ENCODE assay signal across 22 mouse cellular contexts in genomic region chr15:78859714-78860113, GRCm38 (mm10). TPM values are rescaled to one million over a fixed set of nuclear protein-coding genes. Genes with fewer than 3 reads are reported as not detected.
A peak's percentile ranks its signal among the peaks of the same experiment; 100 is the strongest.
DNase-seq lines count a peak whose midpoint lies in the region; ATAC-seq and TF ChIP-seq lines count a peak whose summit lies in the region.
"Had no signal": no experiment of that assay in that cellular context is flagged by ENCODE, and none has a peak within 500 bp of the region (broad histone marks: within the 10 kb centered on the region; RNA-seq: fewer than 3 reads in every experiment).

No protein-coding gene starts in this region.

- no peak overlapping the region for H3K4me2 ChIP-seq in kidney, postnatal 0 days (ENCODE audit: low read length)
- H3K4me2 ChIP-seq in kidney, embryonic 15.5 days, result no peak overlapping the region
- H3K4me2 ChIP-seq in intestine, embryonic 15.5 days (replicated peaks), result no peak overlapping the region; the same call in 1 of the 2 replicates
- H3K4me2 ChIP-seq in midbrain, embryonic 15.5 days, result no peak overlapping the region
- no peak overlapping the region for H3K4me2 ChIP-seq in forebrain, embryonic 12.5 days
- H3K4me2 ChIP-seq: embryonic facial prominence, embryonic 13.5 days; heart, embryonic 12.5 days; midbrain, embryonic 11.5 days had no signal

- no peak overlapping the region for H3K27ac ChIP-seq in kidney, postnatal 0 days
- no peak overlapping the region for H3K27ac ChIP-seq in kidney, embryonic 15.5 days
- peak overlapping the region; percentile 75; the same call in 1 of the 2 replicates for H3K27ac ChIP-seq in intestine, embryonic 15.5 days
- no peak overlapping the region for H3K27ac ChIP-seq in midbrain, embryonic 15.5 days
- no peak overlapping the region for H3K27ac ChIP-seq in forebrain, embryonic 12.5 days
- H3K27ac ChIP-seq: embryonic facial prominence, embryonic 13.5 days had no signal

- H3K36me3 ChIP-seq in kidney, postnatal 0 days (ENCODE audit: insufficient read depth, low read length), result no peaks in the 10 kb centered on the region
- no peaks in the 10 kb centered on the region for H3K36me3 ChIP-seq in kidney, embryonic 15.5 days
- no peaks in the 10 kb centered on the region for H3K36me3 ChIP-seq in intestine, embryonic 15.5 days
- H3K36me3 ChIP-seq in midbrain, embryonic 15.5 days (replicated peaks), result no peaks in the 10 kb centered on the region
- H3K36me3 ChIP-seq in forebrain, embryonic 12.5 days (replicated peaks), result no peaks in the 10 kb centered on the region
- H3K36me3 ChIP-seq: embryonic facial prominence, embryonic 13.5 days; G1E; heart, embryonic 12.5 days had no signal

- no peaks in the 10 kb centered on the region for H3K9me3 ChIP-seq in kidney, postnatal 0 days (replicated peaks; ENCODE audit: low read length)
- H3K9me3 ChIP-seq in kidney, embryonic 15.5 days (replicated peaks), result no peaks in the 10 kb centered on the region
- no peaks in the 10 kb centered on the region for H3K9me3 ChIP-seq in intestine, embryonic 15.5 days
- H3K9me3 ChIP-seq in midbrain, embryonic 15.5 days, result no peaks in the 10 kb centered on the region
- H3K9me3 ChIP-seq in forebrain, embryonic 12.5 days, result no peaks in the 10 kb centered on the region
- H3K9me3 ChIP-seq: embryonic facial prominence, embryonic 13.5 days; G1E; heart, embryonic 12.5 days had no signal

- H3K9ac ChIP-seq in kidney, postnatal 0 days (ENCODE audit: low read depth, low read length), result 0 out of 2 replicates have a peak overlapping the region, but pooled peaks have one; percentile 2
- no peak overlapping the region for H3K9ac ChIP-seq in kidney, embryonic 15.5 days
- H3K9ac ChIP-seq in intestine, embryonic 15.5 days, result no peak overlapping the region
- no peak overlapping the region for H3K9ac ChIP-seq in midbrain, embryonic 15.5 days
- H3K9ac ChIP-seq in forebrain, embryonic 12.5 days, result no peak overlapping the region
- H3K9ac ChIP-seq: embryonic facial prominence, embryonic 13.5 days; heart, embryonic 12.5 days had no signal

- no peak overlapping the region for H3K4me3 ChIP-seq in kidney, postnatal 0 days (replicated peaks; ENCODE audit: low read depth, low read length)
- no peak overlapping the region for H3K4me3 ChIP-seq in kidney, embryonic 15.5 days (replicated peaks)
- no peak overlapping the region for H3K4me3 ChIP-seq in intestine, embryonic 15.5 days (replicated peaks)
- H3K4me3 ChIP-seq in midbrain, embryonic 15.5 days, result no peak overlapping the region
- H3K4me3 ChIP-seq in forebrain, embryonic 12.5 days (replicated peaks), result no peak overlapping the region
- H3K4me3 ChIP-seq: embryonic facial prominence, embryonic 13.5 days; heart, embryonic 12.5 days had no signal

- no peak for DNase-seq in kidney, postnatal 0 days (ENCODE audit: low spot score)
- DNase-seq: adrenal gland, postnatal 25 days; B cell, adult 2 months; gastrocnemius, postnatal 14 days; kidney, adult 9 months; layer of hippocampus, adult 9-11 months had no signal

- peaks cover 10% of the 10 kb centered on the region for H3K4me1 ChIP-seq in kidney, postnatal 0 days (replicated peaks; ENCODE audit: insufficient read depth, low read length)
- H3K4me1 ChIP-seq in kidney, embryonic 15.5 days, result peaks cover 18% of the 10 kb centered on the region
- peaks cover 33% of the 10 kb centered on the region for H3K4me1 ChIP-seq in intestine, embryonic 15.5 days (replicated peaks)
- H3K4me1 ChIP-seq in midbrain, embryonic 15.5 days, result no peaks in the 10 kb centered on the region
- no peaks in the 10 kb centered on the region for H3K4me1 ChIP-seq in forebrain, embryonic 12.5 days

- no peak for TF ChIP-seq CTCF in kidney, postnatal 0 days (IDR thresholded peaks at IDR 0.05; ENCODE audit: low read depth)

- H3K27me3 ChIP-seq in kidney, postnatal 0 days (ENCODE audit: insufficient read depth, low read length), result no peaks in the 10 kb centered on the region
- H3K27me3 ChIP-seq in kidney, embryonic 15.5 days, result no peaks in the 10 kb centered on the region
- no peaks in the 10 kb centered on the region for H3K27me3 ChIP-seq in intestine, embryonic 15.5 days (replicated peaks)
- no peaks in the 10 kb centered on the region for H3K27me3 ChIP-seq in midbrain, embryonic 15.5 days (replicated peaks)
- 0 out of 2 replicates have a peak, but pooled peaks cover 4% of the 10 kb centered on the region for H3K27me3 ChIP-seq in forebrain, embryonic 12.5 days
- H3K27me3 ChIP-seq: embryonic facial prominence, embryonic 13.5 days had no signal

- 63% methylated on average over 6 of the region's 6 CpGs for WGBS in kidney, postnatal 0 days
- WGBS in kidney, embryonic 15.5 days, result 69% methylated on average over 6 of the region's 6 CpGs
- 46% methylated on average over 6 of the region's 6 CpGs for WGBS in intestine, embryonic 15.5 days
- WGBS in midbrain, embryonic 15.5 days, result 78% methylated on average over 6 of the region's 6 CpGs
- 89% methylated on average over 6 of the region's 6 CpGs for WGBS in forebrain, embryonic 12.5 days

- no peak for ATAC-seq in kidney, postnatal 0 days (replicated peaks; ENCODE audit: low FRiP score, low read depth)
- no peak for ATAC-seq in kidney, embryonic 15.5 days (replicated peaks; ENCODE audit: low FRiP score)
- peak; percentile 62 for ATAC-seq in CD4-positive, CD25-positive, alpha-beta regulatory T cell, adult 4 months
- peak; percentile 50 for ATAC-seq in intestine, embryonic 15.5 days
- ATAC-seq in monocyte, adult 5-6 weeks (replicated peaks; ENCODE audit: insufficient number of reproducible peaks, low FRiP score, low TSS enrichment, poor library complexity, severe bottlenecking), result peak; percentile 32; the same call in 1 of the 2 replicates
- ATAC-seq in midbrain, embryonic 15.5 days (replicated peaks), result no peak
- no peak for ATAC-seq in frontal cortex, adult (ENCODE audit: low TSS enrichment)
- no peak for ATAC-seq in forebrain, embryonic 12.5 days (ENCODE audit: low FRiP score)
- ATAC-seq: forebrain, embryonic 14.5 days had no signal

RNA-seq across cellular contexts. Expression of gene Lgals2, which starts 4.4 kb away (rescaled TPM):
- polyA plus RNA-seq in kidney, postnatal 0 days (2015; fragmentation: Nextera tagmentation; extraction: Ambion mirVana), result 0.91 and 1.2 TPM in 2 replicates
- 0.60 and 1.8 TPM in 2 replicates for polyA plus RNA-seq in kidney, embryonic 15.5 days (2015; fragmentation: Nextera tagmentation; extraction: Ambion mirVana)
- polyA plus RNA-seq in CD4-positive, CD25-positive, alpha-beta regulatory T cell, adult 4 months (2017; shearing (Covaris generic)), result not detected
- polyA plus RNA-seq in intestine, embryonic 15.5 days (2015; fragmentation: Nextera tagmentation; extraction: Ambion mirVana), result 1,110 and 1,149 TPM in 2 replicates
- not detected in 3 replicates for total RNA-seq in monocyte, adult 5-6 weeks (2017)
- polyA plus RNA-seq in midbrain, embryonic 15.5 days (2015; fragmentation: Nextera tagmentation; extraction: Ambion mirVana), result 0.31 TPM in 1 of 2 replicates, not detected in the other
- polyA plus RNA-seq in forebrain, embryonic 12.5 days (2016; fragmentation: Nextera tagmentation; extraction: Ambion mirVana), result not detected in 2 replicates
- total RNA-seq: adrenal gland, postnatal 25 days; G1E; gastrocnemius, postnatal 14 days; hematopoietic stem cell, adult 5-6 weeks; left cerebral cortex, postnatal 36 days had no signal
- polyA plus RNA-seq: embryonic facial prominence, embryonic 13.5 days; forebrain, embryonic 14.5 days; G1E; midbrain, embryonic 11.5 days; neural tube, embryonic 11.5 days had no signal

RNA-seq across cellular contexts. Expression of gene Gga1, which starts 17.3 kb away (rescaled TPM):
- polyA plus RNA-seq in kidney, postnatal 0 days (2015; fragmentation: Nextera tagmentation; extraction: Ambion mirVana), result 41.5 and 42.8 TPM in 2 replicates
- 49.5 and 55.5 TPM in 2 replicates for polyA plus RNA-seq in kidney, embryonic 15.5 days (2015; fragmentation: Nextera tagmentation; extraction: Ambion mirVana)
- 10 to 100 TPM; 14.3 to 17.1 TPM for polyA plus RNA-seq in CD4-positive, CD25-positive, alpha-beta regulatory T cell, adult 4 months (2017; shearing (Covaris generic))
- polyA plus RNA-seq in intestine, embryonic 15.5 days (2015; fragmentation: Nextera tagmentation; extraction: Ambion mirVana), result 47.6 and 51.7 TPM in 2 replicates
- 18.3 to 37.9 TPM (median 20.8 TPM) in 3 replicates for total RNA-seq in monocyte, adult 5-6 weeks (2017)
- 50.7 and 50.8 TPM in 2 replicates for polyA plus RNA-seq in midbrain, embryonic 15.5 days (2015; fragmentation: Nextera tagmentation; extraction: Ambion mirVana)
- 53.6 and 56.4 TPM in 2 replicates for polyA plus RNA-seq in forebrain, embryonic 12.5 days (2016; fragmentation: Nextera tagmentation; extraction: Ambion mirVana)

RNA-seq across cellular contexts. Expression of gene Cdc42ep1, which starts 17.3 kb away (rescaled TPM):
- 51.4 and 57.1 TPM in 2 replicates for polyA plus RNA-seq in kidney, postnatal 0 days (2015; fragmentation: Nextera tagmentation; extraction: Ambion mirVana)
- polyA plus RNA-seq in kidney, embryonic 15.5 days (2015; fragmentation: Nextera tagmentation; extraction: Ambion mirVana), result 46.2 and 51.1 TPM in 2 replicates
- polyA plus RNA-seq in CD4-positive, CD25-positive, alpha-beta regulatory T cell, adult 4 months (2017; shearing (Covaris generic)), result not detected
- 44.0 and 47.5 TPM in 2 replicates for polyA plus RNA-seq in intestine, embryonic 15.5 days (2015; fragmentation: Nextera tagmentation; extraction: Ambion mirVana)
- total RNA-seq in monocyte, adult 5-6 weeks (2017), result 0.29 to 1.2 TPM (median 0.75 TPM) in 3 replicates
- polyA plus RNA-seq in midbrain, embryonic 15.5 days (2015; fragmentation: Nextera tagmentation; extraction: Ambion mirVana), result 13.1 and 15.7 TPM in 2 replicates
- 7.7 and 8.4 TPM in 2 replicates for polyA plus RNA-seq in forebrain, embryonic 12.5 days (2016; fragmentation: Nextera tagmentation; extraction: Ambion mirVana)
- total RNA-seq: hematopoietic stem cell, adult 5-6 weeks had no signal
- polyA plus RNA-seq: G1E had no signal

RNA-seq across cellular contexts. Expression of gene Gm49510, which starts 39.8 kb away (rescaled TPM):
- polyA plus RNA-seq in kidney, postnatal 0 days (2015; fragmentation: Nextera tagmentation; extraction: Ambion mirVana), result 0.30 TPM in 1 of 2 replicates, not detected in the other
- polyA plus RNA-seq in kidney, embryonic 15.5 days (2015; fragmentation: Nextera tagmentation; extraction: Ambion mirVana), result 0.14 and 0.60 TPM in 2 replicates
- polyA plus RNA-seq in CD4-positive, CD25-positive, alpha-beta regulatory T cell, adult 4 months (2017; shearing (Covaris generic)), result not detected
- polyA plus RNA-seq in intestine, embryonic 15.5 days (2015; fragmentation: Nextera tagmentation; extraction: Ambion mirVana), result 0.23 and 0.42 TPM in 2 replicates
- total RNA-seq in monocyte, adult 5-6 weeks (2017), result 1.7 to 3.9 TPM (median 1.9 TPM) in 3 replicates
- polyA plus RNA-seq in midbrain, embryonic 15.5 days (2015; fragmentation: Nextera tagmentation; extraction: Ambion mirVana), result not detected in 2 replicates
- 0.18 TPM in 1 of 2 replicates, not detected in the other for polyA plus RNA-seq in forebrain, embryonic 12.5 days (2016; fragmentation: Nextera tagmentation; extraction: Ambion mirVana)
- total RNA-seq: adrenal gland, postnatal 25 days; gastrocnemius, postnatal 14 days; hematopoietic stem cell, adult 5-6 weeks had no signal
- polyA plus RNA-seq: forebrain, embryonic 14.5 days; stomach, embryonic 14.5 days had no signal

RNA-seq across cellular contexts. Expression of gene Sh3bp1, which starts 39.9 kb away (rescaled TPM):
- 19.6 and 24.6 TPM in 2 replicates for polyA plus RNA-seq in kidney, postnatal 0 days (2015; fragmentation: Nextera tagmentation; extraction: Ambion mirVana)
- 34.4 and 41.6 TPM in 2 replicates for polyA plus RNA-seq in kidney, embryonic 15.5 days (2015; fragmentation: Nextera tagmentation; extraction: Ambion mirVana)
- 10 to 100 TPM; 49.5 to 59.0 TPM for polyA plus RNA-seq in CD4-positive, CD25-positive, alpha-beta regulatory T cell, adult 4 months (2017; shearing (Covaris generic))
- 21.6 and 26.8 TPM in 2 replicates for polyA plus RNA-seq in intestine, embryonic 15.5 days (2015; fragmentation: Nextera tagmentation; extraction: Ambion mirVana)
- 18.5 to 41.3 TPM (median 19.2 TPM) in 3 replicates for total RNA-seq in monocyte, adult 5-6 weeks (2017)
- 3.6 and 4.2 TPM in 2 replicates for polyA plus RNA-seq in midbrain, embryonic 15.5 days (2015; fragmentation: Nextera tagmentation; extraction: Ambion mirVana)
- polyA plus RNA-seq in forebrain, embryonic 12.5 days (2016; fragmentation: Nextera tagmentation; extraction: Ambion mirVana), result 10.3 TPM in 2 replicates

Comparison
In these comparisons a context has a peak if more than half of its experiments do, and no peak if none do; other contexts are left out.
1. ATAC-seq: peak in CD4-positive, CD25-positive, alpha-beta regulatory T cell, adult 4 months (single experiment), intestine, embryonic 15.5 days (single experiment) and monocyte, adult 5-6 weeks (single experiment); none in kidney, postnatal 0 days (single experiment), kidney, embryonic 15.5 days (single experiment), midbrain, embryonic 15.5 days (single experiment), frontal cortex, adult (single experiment) and forebrain, embryonic 12.5 days (single experiment).
2. RNA of gene Lgals2, which starts 4.4 kb away (polyA plus RNA-seq): 1,110 to 1,149 TPM in intestine, embryonic 15.5 days; 0.60 to 1.8 TPM in kidney, embryonic 15.5 days, 0.91 to 1.2 TPM in kidney, postnatal 0 days, 0.31 TPM in midbrain, embryonic 15.5 days, not detected in CD4-positive, CD25-positive, alpha-beta regulatory T cell, adult 4 months and not detected in forebrain, embryonic 12.5 days; every median in the first group is over 100 times any median in the second.